Mouse (Mus musculus) G1E-ER4 (cell line): ENCODE data around the gene Fam43b. TPM values are rescaled to one million over a fixed set of nuclear protein-coding genes. Genes with fewer than 3 reads are reported as not detected.

Experiments used
- GATA1 ChIP-seq: IDR thresholded peaks from one replicate; pipeline ENCODE4 v1.8.0; 2012; ENCODE audit warnings: low read length, inconsistent platforms
- polyA plus RNA-seq: library from polyadenylated mRNA; stranded (reverse); fragments of >175 nt; gene quantifications from 2 replicates; pipeline ENCODE4 v1.2.3, GENCODE M21; 2012

Fam43b gene
- polyA plus RNA-seq, 1 experiment: not detected

- no peak for TF ChIP-seq GATA1
These were observed 11.3 kb upstream of the Fam43b start for GRCm38 (mm10) chr4:138407479-138408194.

DNA sequence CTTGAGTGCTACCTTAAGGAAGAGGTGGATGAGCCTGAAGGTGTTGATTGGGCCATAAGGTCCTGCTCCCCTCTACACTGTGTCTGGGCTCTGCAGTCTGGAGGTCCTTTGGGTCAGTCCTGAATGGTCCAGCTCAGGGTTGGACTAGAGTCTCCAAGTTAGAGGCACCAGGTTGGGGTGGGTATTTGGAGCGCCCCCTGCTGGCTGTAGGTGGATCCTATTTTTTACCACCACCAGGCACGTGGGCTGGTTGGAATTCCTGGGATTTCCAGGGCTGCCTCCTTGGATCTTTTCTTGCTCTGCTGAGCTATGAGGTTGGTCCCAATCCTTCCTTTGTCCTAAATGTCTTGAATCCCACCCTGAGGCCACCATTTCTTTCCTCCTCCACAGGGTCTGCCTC, 8.5 kb upstream of the Fam43b start:
- no peak for TF ChIP-seq GATA1

- TF ChIP-seq GATA1: no peak
These were observed 383 bp upstream of the Fam43b start for GRCm38 (mm10) chr4:138396711-138397110.

- no peak for TF ChIP-seq GATA1
These were observed 999 bp downstream of the Fam43b start for GRCm38 (mm10) chr4:138395087-138395970.

DNA sequence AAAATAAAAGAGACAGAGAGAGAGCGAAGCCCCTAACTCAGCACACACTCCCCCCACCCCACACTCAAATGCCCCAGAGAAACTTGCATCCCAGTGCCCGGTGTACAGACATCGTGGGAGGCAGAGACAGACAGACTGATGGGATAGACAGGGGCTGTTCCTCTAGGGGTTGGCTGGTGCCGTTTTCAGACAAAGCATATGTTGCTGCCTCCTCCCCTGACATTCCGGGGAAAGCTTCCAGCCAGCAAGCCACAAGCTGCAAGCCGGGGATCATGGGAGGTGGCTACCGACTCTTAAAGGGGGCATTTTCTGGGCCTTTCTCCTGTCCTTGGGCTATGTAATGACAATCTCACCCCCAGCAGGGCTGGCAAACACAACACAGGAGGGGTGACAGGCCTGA, 2.6 kb downstream of the Fam43b start:
- TF ChIP-seq GATA1: no peak

- no peak for TF ChIP-seq GATA1
These were observed 12.5 kb downstream of the Fam43b start for GRCm38 (mm10) chr4:138383789-138384188.

DNA sequence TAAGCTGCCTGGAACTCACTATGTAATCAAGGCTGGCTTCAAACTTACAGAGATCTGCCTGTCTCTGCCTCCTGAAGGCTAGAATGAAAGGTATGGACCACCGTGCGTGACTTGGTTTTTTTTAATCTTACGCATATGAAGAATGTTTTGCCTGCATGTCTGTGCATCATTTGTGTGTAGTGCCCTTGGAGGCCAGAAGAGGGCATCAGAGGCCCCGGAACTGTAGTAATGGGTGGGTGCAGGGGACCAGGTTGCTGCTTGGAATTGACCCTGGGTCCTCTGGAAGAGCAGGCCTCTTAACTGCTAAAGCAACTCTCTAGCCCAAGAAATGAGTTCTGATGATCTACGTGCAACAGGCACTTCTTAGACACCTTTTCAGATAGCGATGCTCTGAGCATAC, 13.9 kb downstream of the Fam43b start:
- no peak for TF ChIP-seq GATA1

- no peak for TF ChIP-seq GATA1
These were observed 16.1 kb downstream of the Fam43b start for GRCm38 (mm10) chr4:138380132-138380689.

DNA sequence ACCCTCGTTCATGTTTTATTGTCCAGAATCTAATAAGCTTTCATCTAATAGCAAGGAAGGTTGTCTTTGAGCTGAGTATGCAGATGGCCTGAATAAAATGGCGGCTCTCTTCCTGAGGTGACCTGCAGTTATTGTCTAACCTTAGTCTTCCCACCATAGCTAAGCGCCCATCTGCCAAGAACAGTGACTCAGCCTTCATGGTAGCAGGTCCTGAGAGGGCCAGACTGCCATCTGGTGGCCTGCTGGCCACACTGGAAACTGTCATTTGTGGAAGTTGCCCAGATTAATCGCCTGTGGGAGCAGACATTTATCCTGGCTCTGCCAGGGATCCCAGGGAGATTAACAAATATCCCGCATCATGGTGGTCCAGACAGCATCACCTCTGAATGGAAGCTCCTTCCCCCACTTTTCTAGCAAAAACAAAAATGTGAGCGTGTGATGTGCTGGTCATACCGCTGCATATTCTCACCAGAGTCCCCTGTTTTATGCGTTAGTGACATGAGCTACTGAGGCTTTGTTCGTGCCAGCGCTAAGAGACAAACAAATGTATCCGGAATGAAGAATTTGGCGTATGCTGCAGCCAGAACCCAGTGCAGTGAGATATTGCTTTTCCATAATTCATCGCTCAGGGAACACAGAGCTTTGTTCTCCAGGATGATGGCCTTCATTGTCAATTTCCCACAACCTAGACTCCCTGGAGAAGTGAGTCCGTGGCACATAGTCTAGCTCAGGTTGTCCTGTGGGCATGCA, 17.1 kb downstream of the Fam43b start:
- no peak for TF ChIP-seq GATA1

- no peak for TF ChIP-seq GATA1
These were observed 18.8 kb downstream of the Fam43b start for GRCm38 (mm10) chr4:138377526-138377925.

- no peak for TF ChIP-seq GATA1
These were observed 21.2 kb downstream of the Fam43b start for GRCm38 (mm10) chr4:138375117-138375516.

GRCm38 (mm10) chr4:138370996-138371516, 25.3 kb downstream of the Fam43b start:
- TF ChIP-seq GATA1: no peak

DNA sequence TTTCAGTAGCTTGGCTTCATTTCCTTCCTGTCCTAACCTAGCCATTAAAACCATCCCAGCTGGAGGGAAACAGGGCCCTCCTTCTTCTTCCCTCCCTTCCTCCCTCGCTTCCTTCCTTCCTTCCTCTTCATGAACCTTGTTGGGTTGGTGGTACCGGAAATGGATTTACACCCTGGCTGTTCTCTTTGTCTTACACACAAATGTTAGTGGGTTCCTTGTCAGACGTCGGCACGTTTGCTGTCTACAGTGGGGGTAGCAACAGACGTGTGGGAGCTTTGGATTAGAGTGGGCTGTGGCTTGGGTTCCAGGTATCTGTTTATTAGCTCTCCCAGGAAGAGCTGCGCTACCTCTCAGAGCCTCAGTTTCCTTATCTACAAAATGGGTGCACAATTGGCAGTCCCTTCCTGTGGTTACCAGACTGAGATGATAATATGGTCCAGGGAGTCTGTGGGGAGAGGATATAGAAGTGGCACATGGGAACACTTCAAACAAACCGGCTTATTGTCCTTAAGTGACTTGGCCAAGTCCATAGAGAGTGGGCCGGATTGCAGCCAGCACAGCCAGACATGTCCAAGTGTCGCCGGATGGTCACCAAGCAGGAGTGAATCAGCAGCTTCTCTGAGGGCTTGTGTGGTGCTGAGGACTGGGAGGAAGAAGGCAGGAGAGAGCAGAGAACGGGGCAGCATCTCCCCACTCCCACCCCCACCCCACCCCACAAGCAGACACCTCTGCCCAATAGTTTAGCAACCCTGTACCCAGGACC, 27.6 kb downstream of the Fam43b start:
- TF ChIP-seq GATA1: no peak

GRCm38 (mm10) chr4:138367641-138368497, 28.5 kb downstream of the Fam43b start, which contains the start of gene Cda:
TSS of gene Cda (minus strand) at chr4:138367992.
- TF ChIP-seq GATA1: no peak
